Mouse (Mus musculus) ES-E14 (cell line): Measurements from ENCODE around the gene Myt1l. TPM values are rescaled to one million over a fixed set of nuclear protein-coding genes. Genes with fewer than 3 reads are reported as not detected.

Experiments used
- DNase-seq: peaks from one replicate; pipeline ENCODE4 v3.0.0-alpha.2; 2013; ENCODE audit warnings: low read depth, low spot score
- H3K27ac ChIP-seq: 2 replicates; pipeline ENCODE4 v1.5.1; 2012; ENCODE audit warnings: low read depth, mild to moderate bottlenecking, low read length, moderate library complexity, mixed read lengths; ENCODE audit not compliant: poor library complexity, insufficient read depth, severe bottlenecking
- H3K36me3 ChIP-seq: 2 replicates; pipeline ENCODE4 v1.6.1; 2012; ENCODE audit warnings: mild to moderate bottlenecking, low read length, moderate library complexity, mixed read lengths; ENCODE audit not compliant: control insufficient read depth, poor library complexity, insufficient read depth, severe bottlenecking
- H3K4me1 ChIP-seq, 2 experiments: fragments of 150-350 bp in 1 of 2; sonication (generic) in 1 of 2; 2 replicates each; pipeline ENCODE4 v1.6.1; 2012; ENCODE audit warnings: low read length in 2 of 2, mild to moderate bottlenecking in 1 of 2, mixed read lengths in 1 of 2; ENCODE audit not compliant: control insufficient read depth in 2 of 2, insufficient read depth in 2 of 2, poor library complexity in 1 of 2
- H3K4me3 ChIP-seq, 2 experiments: fragments of 150-350 bp in 1 of 2; sonication (generic) in 1 of 2; 2 replicates each; pipeline ENCODE4 v1.5.1; 2012; ENCODE audit warnings: low read length in 2 of 2, low read depth in 1 of 2, mild to moderate bottlenecking in 1 of 2, mixed read lengths in 1 of 2; ENCODE audit not compliant: insufficient read depth in 1 of 2, poor library complexity in 1 of 2, severe bottlenecking in 1 of 2
- H3K9ac ChIP-seq: 2 replicates; pipeline ENCODE4 v1.6.1; 2012; ENCODE audit warnings: low read depth, mild to moderate bottlenecking, low read length, mixed read lengths; ENCODE audit not compliant: poor library complexity, insufficient read depth, severe bottlenecking
- H3K9me3 ChIP-seq: fragments of 150-350 bp; sonication (generic); 2 replicates; pipeline ENCODE4 v1.6.1; 2012; ENCODE audit warnings: low read depth, mild to moderate bottlenecking, low read length; ENCODE audit not compliant: control insufficient read depth, insufficient read depth
- CHD2 ChIP-seq: IDR thresholded peaks from 2 replicates; pipeline ENCODE4 v1.6.1; 2014; ENCODE audit warnings: mild to moderate bottlenecking, low read depth, low read length, inconsistent platforms
- HCFC1 ChIP-seq: IDR thresholded peaks from 2 replicates; pipeline ENCODE4 v1.6.1; 2012; ENCODE audit warnings: low read length, inconsistent platforms, borderline replicate concordance; ENCODE audit not compliant: insufficient read depth
- MAFK ChIP-seq: IDR thresholded peaks from 2 replicates; pipeline ENCODE4 v1.6.1; 2014; ENCODE audit warnings: mild to moderate bottlenecking, low read depth, low read length, inconsistent platforms; ENCODE audit not compliant: insufficient read depth
- ZC3H11A ChIP-seq: IDR thresholded peaks from 2 replicates; pipeline ENCODE4 v1.6.1; 2012; ENCODE audit warnings: low read depth, mild to moderate bottlenecking, inconsistent platforms, low read length, borderline replicate concordance
- ZNF384 ChIP-seq: IDR thresholded peaks from 2 replicates; pipeline ENCODE4 v1.6.1; 2012; ENCODE audit warnings: low read depth, low read length, inconsistent platforms
- in situ Hi-C, 2 experiments: fragments of 600-800 bp; cut with MboI; formaldehyde crosslinking; loops; one replicate each; pipeline ENCODE4 v1.15.1; 2025; ENCODE audit warnings: low sequenced_read_pairs in 2 of 2, inconsistent platforms in 1 of 2; ENCODE audit not compliant: unreplicated experiment in 2 of 2
- total RNA-seq: library from RNA; depleted of rRNA; stranded (reverse); fragments of 300-350 nt; gene quantifications from 2 replicates; pipeline ENCODE4 v1.2.3, GENCODE M21; 2012

The Myt1l gene
- total RNA-seq, 1 experiment = 0.27 TPM

GRCm38 (mm10) chr12:29652516-29652915, 124.3 kb downstream of the Myt1l start:
- DNase-seq = no peak
- Histone ChIP-seq H3K36me3 (no peaks in the 10 kb centered on the region), H3K27ac (no peak overlapping the region), H3K4me3 (no peak overlapping the region), H3K9ac (no peak overlapping the region), H3K9me3 (no peaks in the 10 kb centered on the region), H3K4me1 (no peaks in the 10 kb centered on the region)
- in situ Hi-C loops = no loop called here
- TF ChIP-seq ZC3H11A (no peak), MAFK (no peak), CHD2 (no peak), ZNF384 (no peak), HCFC1 (no peak)

GRCm38 (mm10) chr12:29655197-29655632, 127.0 kb downstream of the Myt1l start:
- TF ChIP-seq ZC3H11A = no peak
- TF ChIP-seq CHD2 = no peak
- TF ChIP-seq ZNF384 = no peak
- DNase-seq = no peak
- Histone ChIP-seq H3K4me1 (no peaks in the 10 kb centered on the region), H3K36me3 (no peaks in the 10 kb centered on the region), H3K4me3 (no peak overlapping the region), H3K9ac (no peak overlapping the region), H3K9me3 (no peaks in the 10 kb centered on the region), H3K27ac (no peak overlapping the region)
- in situ Hi-C loops = no loop called here

GRCm38 (mm10) chr12:29655673-29656072, 127.5 kb downstream of the Myt1l start:
- no peaks in the 10 kb centered on the region for H3K9me3 ChIP-seq
- DNase-seq = no peak
- H3K4me1 ChIP-seq = no peaks in the 10 kb centered on the region
- in situ Hi-C loops = no loop called here
- no peak overlapping the region for H3K9ac ChIP-seq
- H3K36me3 ChIP-seq = no peaks in the 10 kb centered on the region
- H3K4me3 ChIP-seq = no peak overlapping the region
- no peak for TF ChIP-seq ZC3H11A
- no peak for TF ChIP-seq ZNF384
- TF ChIP-seq MAFK = no peak
- no peak overlapping the region for H3K27ac ChIP-seq

GRCm38 (mm10) chr12:29657061-29657460, 128.9 kb downstream of the Myt1l start:
- DNase-seq = no peak
- H3K27ac ChIP-seq = no peak overlapping the region
- no peak overlapping the region for H3K9ac ChIP-seq
- no peaks in the 10 kb centered on the region for H3K36me3 ChIP-seq
- in situ Hi-C loops = no loop called here
- no peaks in the 10 kb centered on the region for H3K4me1 ChIP-seq
- no peak overlapping the region for H3K4me3 ChIP-seq
- no peaks in the 10 kb centered on the region for H3K9me3 ChIP-seq
- TF ChIP-seq ZC3H11A (no peak), ZNF384 (no peak), HCFC1 (no peak), CHD2 (no peak), MAFK (no peak)

GRCm38 (mm10) chr12:29657870-29658269, 129.7 kb downstream of the Myt1l start:
- Histone ChIP-seq H3K4me1 (no peaks in the 10 kb centered on the region), H3K9me3 (no peaks in the 10 kb centered on the region), H3K36me3 (no peaks in the 10 kb centered on the region), H3K4me3 (no peak overlapping the region), H3K27ac (no peak overlapping the region), H3K9ac (no peak overlapping the region)
- TF ChIP-seq ZNF384 (no peak), HCFC1 (no peak), MAFK (no peak), CHD2 (no peak), ZC3H11A (no peak)
- no peak for DNase-seq
- in situ Hi-C loops = no loop called here
